Mouse (Mus musculus): ENCODE data around the gene Wif1.

Gene Wif1

GRCm38 (mm10) chr10:121033826-121034568 is at the start of gene Wif1:
Gene Wif1 (plus strand): TSS chr10:121033960.
- DNase-seq, result peak; percentile 78

GRCm38 (mm10) chr10:121002135-121002534 is 31.6 kb upstream of the Wif1 start:
- DNase-seq, result no peak

GRCm38 (mm10) chr10:121011496-121011895 is 22.3 kb upstream of the Wif1 start:
- DNase-seq, result no peak

GRCm38 (mm10) chr10:121016291-121016690 is 17.5 kb upstream of the Wif1 start:
- no peak for DNase-seq

GRCm38 (mm10) chr10:121016711-121017503 is 16.9 kb upstream of the Wif1 start:
- DNase-seq, result no peak

- no peak for DNase-seq
Observed at GRCm38 (mm10) chr10:121022951-121023350, 10.8 kb upstream of the Wif1 start.

GRCm38 (mm10) chr10:121031802-121032201 is 2.0 kb upstream of the Wif1 start:
- peak; percentile 38 for DNase-seq

GRCm38 (mm10) chr10:121033128-121033791 is 500 bp upstream of the Wif1 start:
- peak; percentile 50 for DNase-seq

- DNase-seq, result no peak
Observed at GRCm38 (mm10) chr10:121034569-121034947, 798 bp downstream of the Wif1 start.

GRCm38 (mm10) chr10:121038556-121039284 is 5.0 kb downstream of the Wif1 start:
- DNase-seq, result no peak

- DNase-seq, result no peak
Observed at GRCm38 (mm10) chr10:121040911-121041310, 7.2 kb downstream of the Wif1 start.

GRCm38 (mm10) chr10:121047440-121047839 is 13.7 kb downstream of the Wif1 start:
- DNase-seq, result no peak

- DNase-seq, result no peak
Observed at GRCm38 (mm10) chr10:121052076-121052475, 18.3 kb downstream of the Wif1 start.

- peak; percentile 74 for DNase-seq
Observed at GRCm38 (mm10) chr10:121055452-121056188, 21.9 kb downstream of the Wif1 start.

- DNase-seq, result no peak
Observed at GRCm38 (mm10) chr10:121056823-121057222, 23.1 kb downstream of the Wif1 start.

- no peak for DNase-seq
Observed at GRCm38 (mm10) chr10:121059043-121060003, 25.6 kb downstream of the Wif1 start.

GRCm38 (mm10) chr10:121061336-121061835 is 27.6 kb downstream of the Wif1 start:
- no peak for DNase-seq

- DNase-seq, result no peak
Observed at GRCm38 (mm10) chr10:121062704-121063103, 28.9 kb downstream of the Wif1 start.

- DNase-seq, result no peak
Observed at GRCm38 (mm10) chr10:121067416-121067951, 33.7 kb downstream of the Wif1 start.

GRCm38 (mm10) chr10:121068003-121068402 is 34.2 kb downstream of the Wif1 start:
- no peak for DNase-seq
